Mouse (Mus musculus) testis, adult 2 months (tissue): Measurements from ENCODE around the gene Rab11fip5. TPM values are rescaled to one million over a fixed set of nuclear protein-coding genes. Genes with fewer than 3 reads are reported as not detected.
A peak's percentile ranks its signal among the peaks of the same experiment; 100 is the strongest.

ENCODE experiments used
- H3K27ac ChIP-seq: fragments of 200-500 bp; 2 replicates; pipeline ENCODE4 v1.5.1; 2012; ENCODE audit warnings: low read depth, low read length; ENCODE audit not compliant: control insufficient read depth, insufficient read depth
- H3K27me3 ChIP-seq: fragments of 200-500 bp; 2 replicates; pipeline ENCODE4 v1.6.1; 2012; ENCODE audit warnings: mild to moderate bottlenecking, low read length, moderate library complexity; ENCODE audit not compliant: control insufficient read depth, insufficient read depth
- H3K36me3 ChIP-seq: fragments of 200-500 bp; 2 replicates; pipeline ENCODE4 v1.6.1; 2012; ENCODE audit warnings: mild to moderate bottlenecking, low read length; ENCODE audit not compliant: control insufficient read depth, insufficient read depth
- H3K4me1 ChIP-seq: fragments of 200-500 bp; 2 replicates; pipeline ENCODE4 v1.6.1; 2012; ENCODE audit warnings: low read length; ENCODE audit not compliant: control insufficient read depth, insufficient read depth
- H3K4me3 ChIP-seq: fragments of 200-500 bp; 2 replicates; pipeline ENCODE4 v1.5.1; 2012; ENCODE audit warnings: low read depth, mild to moderate bottlenecking, low read length, moderate library complexity, mixed read lengths; ENCODE audit not compliant: control insufficient read depth
- CTCF ChIP-seq: fragments of 200-500 bp; IDR thresholded peaks from 2 replicates; pipeline ENCODE4 v1.5.1; 2012; ENCODE audit warnings: low read depth, mild to moderate bottlenecking, inconsistent platforms, low read length, moderate library complexity; ENCODE audit not compliant: control insufficient read depth, insufficient read depth, insufficient replicate concordance
- POLR2A ChIP-seq: fragments of 200-500 bp; IDR thresholded peaks from 2 replicates; pipeline ENCODE4 v1.6.1; 2012; ENCODE audit warnings: low read depth, mild to moderate bottlenecking, inconsistent platforms, low read length, moderate library complexity; ENCODE audit not compliant: control insufficient read depth
- polyA plus RNA-seq: library from polyadenylated mRNA; depleted of rRNA; stranded (reverse); fragments of >200 nt; gene quantifications from 2 replicates; pipeline ENCODE4 v1.2.3, GENCODE M21; 2012

The Rab11fip5 gene
- polyA plus RNA-seq, 1 experiment = 160 TPM

DNA sequence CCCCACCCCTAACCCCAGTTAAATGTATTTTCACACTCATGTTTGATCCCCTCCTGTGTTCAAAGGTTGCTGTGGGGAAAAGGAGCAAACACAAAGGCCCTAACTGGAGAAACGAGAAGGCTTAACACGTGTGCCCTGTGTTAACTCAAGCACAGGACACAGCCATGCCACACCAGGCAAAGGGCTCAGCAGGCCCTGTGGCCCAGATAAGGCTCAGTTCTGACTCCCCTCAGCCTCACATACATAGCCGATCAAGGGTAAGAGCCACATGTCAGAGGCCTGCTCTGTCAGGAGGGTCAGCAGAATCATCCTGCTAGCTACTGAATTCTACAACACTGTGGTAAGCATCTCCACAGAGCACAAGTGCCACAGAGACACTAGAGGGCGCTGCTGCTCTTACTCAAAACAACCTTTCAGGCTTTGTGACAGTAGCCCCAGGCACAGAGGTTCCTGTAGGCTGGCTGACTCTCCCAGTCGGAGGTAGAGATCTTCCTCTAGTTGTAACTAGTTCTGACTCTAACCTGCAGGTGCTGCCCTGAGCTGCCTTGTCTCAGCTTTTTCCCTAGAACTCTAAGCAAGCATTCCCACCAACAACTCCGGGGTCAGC is 28.3 kb downstream of the Rab11fip5 start:
- TF ChIP-seq CTCF (peak; percentile 62; the same call in 1 of the 2 replicates), POLR2A (no peak)
- Histone ChIP-seq H3K27ac (no peak overlapping the region), H3K4me3 (no peak overlapping the region)

DNA sequence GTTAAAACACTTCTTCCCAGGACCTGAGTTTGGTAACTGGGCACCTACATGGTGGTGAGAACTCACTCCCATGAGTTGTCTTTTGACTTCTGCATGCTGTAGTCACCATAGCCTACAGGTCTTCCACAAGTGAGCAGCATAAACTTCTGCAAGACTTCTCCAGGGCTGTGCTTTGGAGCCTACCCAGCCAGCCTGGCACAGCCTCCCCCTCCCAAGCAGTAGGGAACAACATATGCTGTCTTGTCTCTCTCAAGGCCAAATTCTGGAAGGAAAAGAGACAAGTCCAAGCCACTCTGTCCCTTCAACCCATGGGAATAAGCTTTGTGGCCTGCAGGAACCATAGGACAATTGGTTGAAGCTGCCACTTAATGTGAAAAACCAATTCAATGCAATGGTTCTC is 29.5 kb downstream of the Rab11fip5 start:
- Histone ChIP-seq H3K4me3 (no peak overlapping the region), H3K4me1 (peaks cover 2% of the 10 kb centered on the region; the same call in 1 of the 2 replicates), H3K27ac (no peak overlapping the region), H3K36me3 (peaks cover 6% of the 10 kb centered on the region), H3K27me3 (no peaks in the 10 kb centered on the region)
- TF ChIP-seq CTCF = no peak

More for the DNA sequence above, 28.3 kb downstream of the Rab11fip5 start:
- Histone ChIP-seq H3K36me3 (peaks cover 6% of the 10 kb centered on the region), H3K4me1 (peaks cover 2% of the 10 kb centered on the region; the same call in 1 of the 2 replicates), H3K27me3 (no peaks in the 10 kb centered on the region)

DNA sequence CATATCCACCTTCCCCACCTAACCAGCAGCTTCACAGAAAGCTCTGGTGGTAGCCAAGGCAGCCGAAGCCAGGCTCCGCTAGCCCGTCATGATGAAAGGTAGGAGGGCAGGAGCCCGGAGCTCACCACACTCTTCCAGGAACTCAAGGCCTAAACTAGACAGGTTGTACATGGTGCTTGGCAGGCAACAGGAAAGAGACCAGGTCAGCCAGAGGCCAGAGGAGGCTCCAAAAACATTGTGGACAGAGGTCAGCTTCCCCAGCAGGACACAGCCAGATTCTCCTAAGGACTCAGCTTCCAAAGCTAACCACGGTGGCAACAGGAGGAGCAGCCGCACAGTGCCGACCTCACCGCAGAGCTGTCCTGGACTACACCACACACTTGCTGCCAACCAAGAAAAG is 31.4 kb downstream of the Rab11fip5 start:
- H3K4me3 ChIP-seq = no peak overlapping the region
- H3K4me1 ChIP-seq = no peaks in the 10 kb centered on the region; the same call in 1 of the 2 replicates
- H3K27me3 ChIP-seq = no peaks in the 10 kb centered on the region
- TF ChIP-seq POLR2A (no peak), CTCF (no peak)
- peaks cover 4% of the 10 kb centered on the region for H3K36me3 ChIP-seq
- no peak overlapping the region for H3K27ac ChIP-seq

DNA sequence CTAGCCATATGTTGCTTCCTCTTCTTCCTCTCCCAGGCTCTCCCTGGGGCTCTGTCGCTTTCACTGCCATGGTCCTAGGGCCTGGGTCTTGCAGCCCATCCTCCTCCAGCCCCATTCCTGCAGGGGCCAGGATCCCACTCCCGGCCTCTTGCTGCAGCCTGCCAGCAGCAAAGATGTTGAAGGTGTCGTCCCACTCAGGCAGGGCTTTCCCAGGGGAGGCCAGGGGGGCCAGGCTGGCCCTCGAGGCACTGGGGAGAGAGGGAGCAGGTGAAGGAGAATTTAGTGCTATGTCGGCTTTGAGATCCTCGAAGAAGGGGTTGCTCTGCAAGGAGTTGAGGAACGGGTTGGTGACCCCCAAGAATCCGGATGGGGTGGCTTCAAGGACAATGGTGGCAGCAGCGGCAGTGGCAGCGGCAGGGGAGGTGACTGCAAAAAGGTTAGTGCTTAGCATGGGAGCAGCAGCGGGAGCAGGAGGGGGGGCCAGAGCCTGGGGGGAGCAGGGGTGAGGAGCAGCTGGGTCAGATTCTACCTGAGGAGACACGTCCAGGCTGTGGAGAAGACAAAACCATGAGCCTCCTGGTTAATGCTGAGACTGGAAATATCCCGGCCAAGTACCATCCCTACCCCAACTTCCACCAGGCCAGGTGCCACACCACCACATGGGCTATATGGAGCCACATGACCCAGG is 32.5 kb downstream of the Rab11fip5 start:
- TF ChIP-seq CTCF (no peak), POLR2A (no peak)
- Histone ChIP-seq H3K27ac (no peak overlapping the region), H3K27me3 (no peaks in the 10 kb centered on the region)

DNA sequence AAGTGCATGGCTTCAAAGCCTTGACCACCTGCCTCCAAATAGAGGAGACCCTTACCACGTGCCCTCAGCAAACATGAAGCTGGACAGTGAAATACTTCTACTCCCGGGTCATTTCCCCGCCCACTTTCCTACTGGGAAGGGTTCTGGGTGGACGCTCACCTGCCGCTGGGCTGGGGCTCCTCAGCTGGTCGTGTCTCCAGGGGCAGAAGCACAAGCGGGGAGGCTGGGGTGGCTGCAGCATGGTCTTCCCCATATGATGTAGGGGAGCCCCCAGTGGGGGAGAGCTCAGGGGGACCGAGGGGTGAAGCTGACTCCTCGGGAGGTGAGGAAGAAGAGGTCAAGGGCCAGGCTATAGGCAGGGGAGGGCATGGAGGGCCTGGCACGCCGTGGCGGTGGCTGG is 34.2 kb downstream of the Rab11fip5 start:
- Histone ChIP-seq H3K27ac (no peak overlapping the region), H3K36me3 (no peaks in the 10 kb centered on the region), H3K4me1 (no peaks in the 10 kb centered on the region; the same call in 1 of the 2 replicates), H3K27me3 (no peaks in the 10 kb centered on the region), H3K4me3 (no peak overlapping the region)
- TF ChIP-seq POLR2A = no peak
- TF ChIP-seq CTCF = no peak

More for the DNA sequence above, 32.5 kb downstream of the Rab11fip5 start:
- no peaks in the 10 kb centered on the region; the same call in 1 of the 2 replicates for H3K4me1 ChIP-seq
- H3K36me3 ChIP-seq = peaks cover 3% of the 10 kb centered on the region
- no peak overlapping the region for H3K4me3 ChIP-seq

DNA sequence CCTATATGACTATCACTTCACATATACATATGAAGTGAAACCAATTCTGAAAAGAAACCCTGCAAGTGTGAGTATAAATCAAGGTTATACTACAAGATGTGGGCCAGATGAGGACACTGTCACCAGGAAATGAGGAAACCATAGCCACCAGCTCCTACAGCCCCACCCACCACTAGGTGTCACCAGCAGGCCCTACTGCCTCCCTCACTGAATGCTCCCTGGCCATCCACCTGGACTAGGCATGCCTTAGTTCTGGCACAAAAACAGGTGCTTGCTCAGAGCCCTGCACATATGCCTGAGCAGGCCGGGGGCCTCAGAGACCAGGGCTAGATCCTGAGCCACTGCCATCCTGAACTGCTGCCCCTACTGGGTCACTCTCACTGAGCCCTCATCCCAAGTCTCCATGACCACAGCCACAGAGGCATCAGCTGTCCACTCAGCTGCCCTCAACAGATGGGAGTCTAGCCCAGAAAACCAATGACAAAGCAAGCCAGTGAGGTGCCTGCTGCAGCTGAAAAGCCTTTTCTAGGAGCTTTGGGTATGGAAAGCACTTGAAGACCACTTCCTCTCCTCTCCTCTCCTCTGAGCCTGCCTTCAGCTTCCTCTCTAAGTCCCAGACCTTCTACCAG is 35.0 kb downstream of the Rab11fip5 start:
- H3K27me3 ChIP-seq = no peaks in the 10 kb centered on the region
- no peaks in the 10 kb centered on the region; the same call in 1 of the 2 replicates for H3K4me1 ChIP-seq
- H3K4me3 ChIP-seq = no peak overlapping the region
- peak; percentile 38; the same call in 1 of the 2 replicates for TF ChIP-seq CTCF
- TF ChIP-seq POLR2A = no peak
- no peaks in the 10 kb centered on the region for H3K36me3 ChIP-seq
- no peak overlapping the region for H3K27ac ChIP-seq

DNA sequence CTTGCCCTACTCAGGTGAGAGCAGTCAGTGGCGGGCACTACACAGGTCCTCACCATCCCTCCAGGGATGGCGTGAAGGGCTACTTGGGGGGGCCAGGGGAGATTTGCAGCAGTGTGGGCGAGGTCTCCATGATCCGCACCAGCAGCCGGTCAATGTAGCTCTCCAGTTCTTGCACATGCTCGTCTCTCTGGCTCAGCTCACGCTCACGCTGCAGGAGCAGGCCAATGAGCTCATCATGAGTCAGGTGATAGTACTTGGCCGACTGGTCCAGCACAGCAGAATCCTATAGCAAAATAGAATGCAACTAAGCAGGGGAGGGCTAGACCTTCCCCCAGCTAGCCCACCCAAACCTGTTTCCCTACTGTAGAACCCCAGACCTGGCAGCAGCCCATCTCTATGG is 37.5 kb downstream of the Rab11fip5 start:
- Histone ChIP-seq H3K4me3 (no peak overlapping the region), H3K4me1 (peaks cover 17% of the 10 kb centered on the region), H3K36me3 (no peaks in the 10 kb centered on the region), H3K27me3 (no peaks in the 10 kb centered on the region), H3K27ac (no peak overlapping the region)
- TF ChIP-seq POLR2A = no peak
- no peak for TF ChIP-seq CTCF
